Mouse (Mus musculus) liver, embryonic 16.5 days (tissue): ENCODE measurements around the gene Tmem185b. TPM values are rescaled to one million over a fixed set of nuclear protein-coding genes. Genes with fewer than 3 reads are reported as not detected.

ENCODE experiments used
- ATAC-seq: fragments of 200-750 bp; cut with Nextera tagmentation; 2 replicates; pipeline ENCODE4 v1.8.0; 2017; ENCODE audit warnings: low read depth, mild to moderate bottlenecking, moderate number of reproducible peaks, moderate library complexity
- H3K27ac ChIP-seq: fragments of 300-500 bp; sonication (generic); 2 replicates; pipeline ENCODE4 v1.5.1; 2014; ENCODE audit warnings: mild to moderate bottlenecking, low read length
- H3K27me3 ChIP-seq: fragments of 300-500 bp; sonication (generic); 2 replicates; pipeline ENCODE4 v1.6.1; 2014; ENCODE audit warnings: low read depth, low read length, mixed read lengths; ENCODE audit not compliant: control insufficient read depth, insufficient read depth
- H3K36me3 ChIP-seq: fragments of 300-500 bp; sonication (generic); 2 replicates; pipeline ENCODE4 v1.6.1; 2014; ENCODE audit warnings: mild to moderate bottlenecking; ENCODE audit not compliant: control insufficient read depth, insufficient read depth
- H3K4me1 ChIP-seq: fragments of 300-500 bp; sonication (generic); 2 replicates; pipeline ENCODE4 v1.6.1; 2014; ENCODE audit warnings: low read depth, low read length, mixed read lengths; ENCODE audit not compliant: control insufficient read depth
- H3K4me2 ChIP-seq: fragments of 300-500 bp; sonication (generic); 2 replicates; pipeline ENCODE4 v1.6.1; 2014; ENCODE audit warnings: low read depth, low read length, mixed read lengths
- H3K4me3 ChIP-seq: fragments of 300-500 bp; sonication (generic); 2 replicates; pipeline ENCODE4 v1.5.1; 2014; ENCODE audit warnings: low read depth, mild to moderate bottlenecking, low read length
- H3K9ac ChIP-seq: fragments of 300-500 bp; sonication (generic); 2 replicates; pipeline ENCODE4 v1.6.1; 2014; ENCODE audit warnings: low read depth, low read length
- H3K9me3 ChIP-seq: fragments of 300-500 bp; sonication (generic); replicated peaks from 2 replicates; pipeline ENCODE4 v1.6.1; 2016; ENCODE audit warnings: low read length; ENCODE audit not compliant: control insufficient read depth
- WGBS: fragments of 180-500 bp; shearing (Covaris S2); extraction: QIAGEN DNeasy Blood & Tissue Kit; methylation state at CpG from one replicate; pipeline ENCODE4 v1.1.7; 2014; ENCODE audit not compliant: insufficient replicate concordance; 5-methylcytosine and 5-hydroxymethylcytosine counted together
- polyA plus RNA-seq: library from polyadenylated mRNA; unstranded; fragments of >200 nt; fragmentation: Nextera tagmentation; extraction: Ambion mirVana; gene quantifications from 2 replicates; pipeline ENCODE4 v1.2.1, GENCODE M21; 2015

Tmem185b gene
- polyA plus RNA-seq, 1 experiment from 2014 or later, result 7.6 TPM

- WGBS, result 67% methylated on average over 7 of the region's 7 CpGs
- no peak for ATAC-seq
- no peaks in the 10 kb centered on the region for H3K27me3 ChIP-seq
- peaks cover 12% of the 10 kb centered on the region; the same call in 1 of the 2 replicates for H3K36me3 ChIP-seq
- H3K9me3 ChIP-seq, result no peaks in the 10 kb centered on the region
- H3K9ac ChIP-seq, result no peak overlapping the region
- no peak overlapping the region for H3K27ac ChIP-seq
- H3K4me1 ChIP-seq, result peaks cover 20% of the 10 kb centered on the region
- H3K4me3 ChIP-seq, result no peak overlapping the region
- H3K4me2 ChIP-seq, result no peak overlapping the region
These were observed 2.6 kb upstream of the Tmem185b start for GRCm38 (mm10) chr1:119523369-119523768.

DNA sequence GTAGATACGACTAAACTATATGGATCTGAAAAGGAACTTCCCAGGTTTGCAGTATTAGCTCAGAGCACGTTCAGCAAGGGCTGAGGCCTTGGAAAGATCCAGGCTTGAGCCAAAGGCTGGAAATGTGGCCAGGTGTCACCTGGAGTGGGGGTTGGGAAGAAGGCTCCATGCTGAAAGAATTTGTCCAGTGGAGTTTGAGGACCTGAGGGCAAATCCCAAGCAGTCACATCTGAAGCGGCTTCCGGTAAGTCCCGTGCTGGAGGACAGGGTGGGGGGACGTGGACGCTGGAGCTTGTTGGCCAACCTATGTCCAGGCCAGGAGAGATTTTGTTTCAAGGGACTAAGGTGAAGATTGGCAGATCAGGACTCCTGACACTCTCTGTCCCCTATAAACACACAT lies 2.1 kb upstream of the Tmem185b start:
- WGBS, result 80% methylated on average over 7 of the region's 7 CpGs
- Histone ChIP-seq H3K27me3 (no peaks in the 10 kb centered on the region), H3K27ac (no peak overlapping the region), H3K4me2 (no peak overlapping the region), H3K4me3 (no peak overlapping the region), H3K4me1 (peaks cover 20% of the 10 kb centered on the region), H3K36me3 (peaks cover 17% of the 10 kb centered on the region; the same call in 1 of the 2 replicates), H3K9ac (no peak overlapping the region), H3K9me3 (no peaks in the 10 kb centered on the region)
- no peak for ATAC-seq

DNA sequence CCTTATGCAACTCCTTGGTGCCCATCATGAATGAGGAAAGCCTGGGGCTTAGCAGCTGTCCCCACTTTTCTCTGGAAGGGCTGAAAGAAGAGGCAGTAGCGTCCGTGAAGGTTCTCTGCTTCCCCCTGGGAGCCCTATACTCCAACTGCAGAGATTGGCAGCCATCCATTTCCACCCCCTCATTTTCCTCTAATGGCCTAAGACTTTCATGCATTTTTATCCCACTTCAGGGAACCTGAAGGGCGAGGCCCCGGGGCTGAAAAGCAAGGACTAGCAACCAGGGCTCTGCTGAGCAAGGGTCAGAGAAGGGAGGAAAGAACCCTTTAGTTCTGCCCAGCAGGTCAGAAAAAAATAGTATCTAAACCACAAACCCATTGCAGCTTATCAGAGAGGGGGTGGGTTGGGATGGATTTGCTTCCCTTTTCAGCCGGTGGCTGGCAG lies 936 bp upstream of the Tmem185b start:
- H3K27ac ChIP-seq, result no peak overlapping the region; the same call in 1 of the 2 replicates
- WGBS, result 11% methylated on average over 5 of the region's 5 CpGs

DNA sequence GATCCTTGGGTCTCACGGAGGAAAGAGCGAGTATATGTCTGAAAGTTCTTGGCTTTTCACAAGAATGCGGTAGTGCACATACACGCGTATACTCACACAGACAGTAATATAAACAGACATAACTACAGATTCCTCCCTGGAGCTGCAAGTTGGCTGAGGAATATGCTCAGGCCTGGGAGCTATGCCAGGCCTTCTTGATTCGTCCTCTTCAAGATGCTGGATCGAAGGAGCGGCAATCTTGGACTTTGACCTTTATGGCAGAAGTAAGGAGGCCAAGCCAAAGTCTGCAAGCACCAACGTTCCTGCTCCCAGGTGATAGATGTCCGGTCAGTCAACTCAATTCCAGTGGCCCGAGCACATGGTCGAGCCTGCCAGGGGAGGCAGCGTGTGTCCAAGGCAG lies 5.0 kb downstream of the Tmem185b start:
- 0 out of 2 replicates have a peak, but pooled peaks cover 2% of the 10 kb centered on the region for H3K9me3 ChIP-seq
- H3K4me2 ChIP-seq, result no peak overlapping the region
- no peak overlapping the region for H3K4me3 ChIP-seq
- H3K9ac ChIP-seq, result no peak overlapping the region
- no peaks in the 10 kb centered on the region for H3K27me3 ChIP-seq
- no peak for ATAC-seq
- no peak overlapping the region for H3K27ac ChIP-seq
- peaks cover 8% of the 10 kb centered on the region for H3K4me1 ChIP-seq
- H3K36me3 ChIP-seq, result peaks cover 20% of the 10 kb centered on the region; the same call in 1 of the 2 replicates
- WGBS, result 79% methylated on average over 13 of the region's 13 CpGs

More for the DNA sequence above, 936 bp upstream of the Tmem185b start:
- 0 out of 2 replicates have a peak, but pooled peaks cover 2% of the 10 kb centered on the region for H3K9me3 ChIP-seq
- no peaks in the 10 kb centered on the region for H3K27me3 ChIP-seq
- peaks cover 20% of the 10 kb centered on the region; the same call in 1 of the 2 replicates for H3K36me3 ChIP-seq
- H3K4me2 ChIP-seq, result peak overlapping the region; percentile 85
- peaks cover 20% of the 10 kb centered on the region for H3K4me1 ChIP-seq
- peak overlapping the region; percentile 71; the same call in 1 of the 2 replicates for H3K9ac ChIP-seq
- no peak for ATAC-seq
- H3K4me3 ChIP-seq, result peak overlapping the region; percentile 72

GRCm38 (mm10) chr1:119532165-119532564 lies 6.2 kb downstream of the Tmem185b start:
- ATAC-seq, result no peak

DNA sequence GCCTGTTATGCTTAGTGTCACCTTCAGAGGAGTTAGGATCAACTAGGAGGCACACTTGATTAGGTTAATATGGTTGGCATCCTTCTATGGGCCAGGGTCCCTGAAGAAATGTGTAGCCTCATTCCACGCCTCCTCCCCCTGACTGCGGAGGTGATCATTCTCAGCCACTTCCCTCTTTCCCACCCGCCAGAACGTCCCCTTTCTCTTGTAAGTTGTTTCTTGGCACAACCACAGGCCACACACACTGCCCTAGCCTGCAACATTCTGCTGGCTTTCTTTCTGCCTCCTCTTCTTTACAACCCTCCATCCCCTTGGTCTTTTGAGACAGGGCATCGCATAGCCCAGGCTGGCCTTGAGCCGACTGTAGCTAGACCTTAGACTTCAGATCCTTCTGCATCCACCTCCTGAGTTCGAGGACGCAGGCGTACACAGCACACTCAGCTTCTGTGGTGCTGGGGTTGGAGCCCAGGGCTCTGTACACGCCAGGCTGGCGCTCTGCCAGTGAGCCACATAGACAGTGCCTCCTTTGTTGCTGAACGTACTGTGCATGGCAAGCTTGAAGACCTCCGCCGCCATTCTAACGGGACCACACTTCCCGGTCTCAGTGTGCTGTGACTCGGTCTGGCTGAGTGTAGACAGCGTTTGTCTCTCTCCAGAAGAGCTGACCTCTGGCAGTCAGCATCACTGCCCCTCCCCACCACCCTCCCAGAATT lies 7.3 kb downstream of the Tmem185b start:
- Histone ChIP-seq H3K27ac (no peak overlapping the region), H3K27me3 (no peaks in the 10 kb centered on the region), H3K36me3 (peaks cover 9% of the 10 kb centered on the region; the same call in 1 of the 2 replicates), H3K4me3 (no peak overlapping the region), H3K9ac (no peak overlapping the region), H3K4me2 (no peak overlapping the region), H3K4me1 (no peaks in the 10 kb centered on the region; the same call in 1 of the 2 replicates), H3K9me3 (0 out of 2 replicates have a peak, but pooled peaks cover 2% of the 10 kb centered on the region)
- WGBS, result 62% methylated on average over 18 of the region's 18 CpGs
- no peak for ATAC-seq

More at GRCm38 (mm10) chr1:119532165-119532564, 6.2 kb downstream of the Tmem185b start:
- Histone ChIP-seq H3K4me1 (no peaks in the 10 kb centered on the region; the same call in 1 of the 2 replicates), H3K9me3 (0 out of 2 replicates have a peak, but pooled peaks cover 2% of the 10 kb centered on the region), H3K4me3 (no peak overlapping the region), H3K27me3 (no peaks in the 10 kb centered on the region), H3K36me3 (peaks cover 17% of the 10 kb centered on the region; the same call in 1 of the 2 replicates), H3K4me2 (no peak overlapping the region), H3K27ac (no peak overlapping the region), H3K9ac (no peak overlapping the region)
- 69% methylated on average over 6 of the region's 6 CpGs for WGBS

DNA sequence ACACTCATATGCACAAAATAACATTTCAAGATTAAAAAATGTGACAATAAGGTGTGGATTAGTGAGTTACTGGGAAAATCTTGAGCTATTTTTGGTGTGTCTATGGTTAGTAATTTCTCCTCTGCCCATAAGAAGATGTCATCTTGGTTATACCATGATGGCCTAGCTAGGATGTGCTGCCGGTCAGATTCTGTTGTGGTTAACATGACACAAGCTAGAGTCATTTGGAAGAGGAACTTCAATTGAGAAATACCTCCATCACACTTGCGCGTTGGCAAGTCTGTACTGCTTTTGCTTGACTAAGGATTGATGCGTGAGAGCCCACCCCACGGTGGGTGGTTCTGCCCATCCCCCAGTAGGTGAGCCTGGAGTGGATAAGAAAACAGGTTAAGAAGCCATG lies 8.4 kb downstream of the Tmem185b start:
- no peaks in the 10 kb centered on the region; the same call in 1 of the 2 replicates for H3K4me1 ChIP-seq
- no peak for ATAC-seq
- H3K4me3 ChIP-seq, result no peak overlapping the region
- no peak overlapping the region for H3K4me2 ChIP-seq
- H3K27me3 ChIP-seq, result no peaks in the 10 kb centered on the region
- H3K27ac ChIP-seq, result no peak overlapping the region
- H3K36me3 ChIP-seq, result no peaks in the 10 kb centered on the region
- no peaks in the 10 kb centered on the region for H3K9me3 ChIP-seq
- WGBS, result 57% methylated on average over 5 of the region's 5 CpGs
- no peak overlapping the region for H3K9ac ChIP-seq

GRCm38 (mm10) chr1:119536122-119536521 lies 10.2 kb downstream of the Tmem185b start:
- no peak for ATAC-seq
- H3K9me3 ChIP-seq, result no peaks in the 10 kb centered on the region
- H3K36me3 ChIP-seq, result no peaks in the 10 kb centered on the region
- no peaks in the 10 kb centered on the region; the same call in 1 of the 2 replicates for H3K4me1 ChIP-seq
- H3K4me3 ChIP-seq, result no peak overlapping the region
- H3K27me3 ChIP-seq, result no peaks in the 10 kb centered on the region
- 62% methylated on average over 2 of the region's 2 CpGs for WGBS
- H3K4me2 ChIP-seq, result no peak overlapping the region
- no peak overlapping the region for H3K27ac ChIP-seq
- no peak overlapping the region for H3K9ac ChIP-seq

DNA sequence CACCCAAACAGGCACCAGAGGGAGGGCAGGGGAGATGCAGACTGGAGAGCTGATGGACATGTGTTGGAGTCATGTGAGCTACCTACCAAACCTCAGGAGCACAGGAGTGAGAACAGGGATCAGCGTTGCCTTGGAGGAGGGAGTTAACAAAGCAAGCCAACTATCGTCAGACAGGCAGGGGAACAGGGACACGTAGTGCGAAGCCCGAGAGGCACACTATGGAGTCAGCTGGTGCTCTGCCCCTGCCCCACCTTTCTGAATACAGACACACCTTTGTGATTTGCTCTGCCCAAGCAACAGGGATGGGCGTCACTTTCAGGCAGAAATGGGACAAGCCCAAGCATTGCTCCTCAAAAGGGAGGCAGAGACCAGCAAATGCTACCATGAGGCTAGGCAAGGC lies 11.7 kb downstream of the Tmem185b start:
- no peak overlapping the region for H3K27ac ChIP-seq

More for the DNA sequence above, 11.7 kb downstream of the Tmem185b start:
- H3K27me3 ChIP-seq, result no peaks in the 10 kb centered on the region
- H3K4me2 ChIP-seq, result no peak overlapping the region
- H3K9ac ChIP-seq, result no peak overlapping the region
- H3K9me3 ChIP-seq, result no peaks in the 10 kb centered on the region
- no peak overlapping the region for H3K4me3 ChIP-seq
- ATAC-seq, result no peak
- no peaks in the 10 kb centered on the region; the same call in 1 of the 2 replicates for H3K4me1 ChIP-seq
- WGBS, result 78% methylated on average over 6 of the region's 6 CpGs
- H3K36me3 ChIP-seq, result no peaks in the 10 kb centered on the region
